Mouse (Mus musculus): ENCODE measurements around the gene Olfr1420. TPM values are rescaled to one million over a fixed set of nuclear protein-coding genes. Genes with fewer than 3 reads are reported as not detected.

Olfr1420 gene
- total RNA-seq (2023), result not detected

DNA sequence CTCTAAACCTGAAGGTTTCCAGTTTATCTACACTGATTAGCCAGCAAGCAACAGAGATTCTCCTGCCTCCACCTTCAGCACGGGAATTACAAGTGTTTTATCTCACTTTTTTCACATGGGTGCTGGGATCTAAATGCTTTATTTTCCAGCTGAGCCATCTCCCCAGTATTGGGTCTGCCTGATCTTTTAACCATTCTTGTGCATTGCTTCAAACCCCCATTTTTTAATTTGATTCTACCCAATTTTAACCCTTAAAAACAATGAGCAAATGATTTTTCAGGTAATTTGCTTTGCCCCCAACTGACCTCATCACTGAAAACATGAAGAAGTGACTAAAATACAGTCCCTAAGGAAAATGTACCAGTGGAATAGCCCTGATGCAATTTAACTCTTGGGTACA, at the start of gene Olfr1420:
TSS of gene Olfr1420 (plus strand) at position 301 of the 400 bp plus-strand sequence.

DNA sequence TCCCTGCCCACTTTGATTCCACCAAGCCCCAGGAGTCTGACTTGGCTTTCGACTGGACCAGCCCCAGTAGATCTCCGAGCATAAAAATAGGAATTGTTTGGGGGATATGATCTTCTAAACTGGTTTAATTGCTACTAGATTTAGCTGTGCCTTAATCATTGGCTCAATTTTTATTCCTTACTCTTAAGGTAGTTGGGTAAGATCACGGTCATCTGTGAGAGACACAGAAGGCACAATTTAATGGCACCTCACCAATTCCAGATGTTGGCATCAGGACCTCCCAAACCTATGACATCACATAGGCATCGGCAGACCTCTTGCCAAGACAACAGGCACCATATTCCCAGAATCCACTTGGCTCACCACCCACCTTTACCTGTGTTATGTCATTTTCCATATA, 47.2 kb upstream of the Olfr1420 start, which contains the start of gene Olfr1417:
TSS of gene Olfr1417 (minus strand) at position 101 of the 400 bp plus-strand sequence.

DNA sequence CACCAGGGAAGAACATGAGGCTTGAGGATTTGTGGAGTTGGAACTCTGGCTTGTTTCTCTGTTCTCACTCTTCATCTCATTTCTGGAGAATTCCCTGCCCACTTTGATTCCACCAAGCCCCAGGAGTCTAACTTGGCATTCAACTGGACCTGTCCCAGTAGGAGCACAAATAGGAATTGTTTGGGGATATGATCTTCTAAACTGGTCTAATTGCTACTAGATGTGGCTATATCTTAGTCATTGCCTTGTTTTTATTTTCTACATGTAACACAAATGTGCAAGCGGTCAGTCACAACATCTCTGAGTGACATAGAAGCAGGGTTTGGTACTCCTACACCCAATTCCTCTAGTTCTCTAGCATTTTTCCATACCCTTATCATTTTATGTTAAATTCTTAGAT, 25.4 kb upstream of the Olfr1420 start, which contains the start of gene Olfr1418:
TSS of gene Olfr1418 (minus strand) at position 101 of the 400 bp plus-strand sequence.

DNA sequence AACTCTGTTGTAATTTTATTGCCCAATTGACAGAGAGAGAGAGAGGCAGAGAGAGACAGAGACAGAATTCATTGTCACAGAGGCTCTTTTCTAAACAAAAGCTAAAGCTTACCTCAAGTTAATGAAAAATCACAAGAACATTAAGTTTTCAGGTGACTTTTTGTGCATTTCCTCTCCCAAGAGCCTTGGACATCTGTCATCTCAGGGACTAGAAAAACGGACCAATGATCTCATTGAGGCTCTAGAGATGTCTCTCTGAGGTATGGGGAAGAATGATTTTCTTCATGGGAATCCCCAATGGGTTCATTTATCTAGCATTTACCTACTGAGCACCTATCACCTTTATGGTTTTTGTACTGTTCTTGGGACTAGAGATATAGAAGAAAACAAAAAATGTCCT, 11.4 kb upstream of the Olfr1420 start, which contains the start of gene Olfr1419:
TSS of gene Olfr1419 (minus strand) at position 101 of the 400 bp plus-strand sequence.

DNA sequence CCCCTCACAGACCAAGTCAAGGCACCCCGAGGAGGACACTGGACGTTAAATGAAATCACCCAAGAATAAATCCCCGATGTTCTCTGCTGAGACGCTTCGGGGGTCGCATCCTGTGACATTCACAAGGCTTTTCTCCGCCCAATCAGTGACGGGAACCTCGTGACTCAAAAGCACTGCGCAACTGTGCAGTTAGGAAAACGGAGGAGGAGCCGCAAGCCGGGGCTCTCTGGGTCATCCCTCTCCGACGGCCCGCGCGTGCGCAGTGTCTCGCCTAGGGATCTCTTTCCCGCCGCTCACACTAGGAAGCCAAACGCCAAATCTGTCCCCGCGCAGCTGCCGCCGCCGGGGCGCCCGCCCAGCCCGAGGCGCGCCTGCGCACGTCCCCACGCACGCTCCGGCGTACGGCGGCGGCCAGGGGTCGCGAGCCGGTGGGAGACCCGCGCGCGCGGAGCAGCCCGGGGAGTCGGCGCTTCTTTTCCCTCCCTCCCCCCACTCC, 25.7 kb downstream of the Olfr1420 start, which contains the start of gene Patl1:
TSS of gene Patl1 (plus strand) at position 363 of the 496 bp plus-strand sequence.

Other genes starting within 250 kb of the Olfr1420 start
- not detected for gene Ms4a3, start 245.7 kb upstream of the Olfr1420 start, total RNA-seq (2023)
- gene Oosp2, start 226.0 kb upstream of the Olfr1420 start, total RNA-seq (2023), result not detected
- 1.4 TPM for gene Oosp1, start 195.4 kb upstream of the Olfr1420 start, total RNA-seq (2023)
- not detected for gene Oosp3, start 189.5 kb upstream of the Olfr1420 start, total RNA-seq (2023)
- not detected for gene Gif, start 139.0 kb upstream of the Olfr1420 start, total RNA-seq (2023)
- gene Mrpl16, start 116.2 kb upstream of the Olfr1420 start, total RNA-seq (2023), result 22.4 TPM
- gene Stx3, start 67.2 kb upstream of the Olfr1420 start, total RNA-seq (2023), result 9.5 TPM
- gene Olfr1417, start 47.3 kb upstream of the Olfr1420 start, total RNA-seq (2023), result not detected
- gene Olfr1418, start 25.5 kb upstream of the Olfr1420 start, total RNA-seq (2023), result not detected
- not detected for gene Olfr1419, start 11.5 kb upstream of the Olfr1420 start, total RNA-seq (2023)
- gene Patl1, start 25.8 kb downstream of the Olfr1420 start, total RNA-seq (2023), result 54.0 TPM
- gene Osbp, start 79.4 kb downstream of the Olfr1420 start, total RNA-seq (2023), result 44.4 TPM
- not detected for gene Olfr1423, start 154.8 kb downstream of the Olfr1420 start, total RNA-seq (2023)
- not detected for gene Olfr1424, start 176.1 kb downstream of the Olfr1420 start, total RNA-seq (2023)
- not detected for gene Olfr1425, start 191.2 kb downstream of the Olfr1420 start, total RNA-seq (2023)
- gene Olfr1426, start 205.4 kb downstream of the Olfr1420 start, total RNA-seq (2023), result not detected
- gene Olfr1427, start 216.8 kb downstream of the Olfr1420 start, total RNA-seq (2023), result not detected
- not detected for gene Olfr1428, start 229.3 kb downstream of the Olfr1420 start, total RNA-seq (2023)
- not detected for gene Olfr76, start 236.6 kb downstream of the Olfr1420 start, total RNA-seq (2023)

Data from CD4-positive naive resting alpha-beta T cell, adult 57 days (primary cell).